ENCODE assay signal across 8 mouse cellular contexts in the genomic region with DNA sequence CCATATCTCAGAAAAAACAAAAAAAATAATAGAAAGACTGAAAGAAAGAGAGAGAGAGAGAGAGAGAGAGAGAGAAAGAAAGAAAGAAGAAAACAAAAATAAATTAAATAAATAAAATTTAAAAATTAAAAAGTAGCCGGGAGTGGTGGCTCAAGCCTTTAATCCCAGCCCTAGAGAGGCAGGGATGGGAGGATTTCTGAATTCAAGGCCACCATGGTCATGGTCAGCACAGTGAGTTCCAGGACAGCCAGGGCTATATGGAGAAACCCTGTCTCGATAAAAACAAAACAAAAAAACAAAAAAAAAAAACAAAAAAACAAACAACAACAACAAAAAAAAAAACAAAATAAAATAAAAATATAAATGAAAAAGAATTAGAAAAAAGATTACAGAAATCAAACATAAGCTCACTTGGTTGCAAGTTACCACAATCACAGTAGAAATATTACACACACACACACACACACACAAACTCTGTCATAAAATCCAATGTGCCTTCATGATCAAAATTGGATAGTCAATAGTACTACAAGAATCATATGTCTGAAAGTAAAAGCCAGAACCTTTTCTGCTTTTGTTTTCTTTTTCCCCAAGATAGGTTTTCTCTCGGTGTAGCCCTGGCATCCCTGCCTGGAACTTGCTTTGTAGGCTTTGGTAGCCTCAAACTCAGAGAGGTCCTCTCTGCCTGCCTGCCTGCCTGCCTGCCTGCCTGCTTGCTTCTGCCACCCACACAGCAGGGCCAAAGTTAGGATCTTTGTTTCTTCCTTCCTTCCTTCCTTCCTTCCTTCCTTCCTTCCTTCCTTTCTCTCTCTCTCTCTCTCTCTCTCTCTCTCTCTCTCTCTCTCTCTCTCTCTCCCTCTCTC.
A peak's percentile ranks its signal among the peaks of the same experiment; 100 is the strongest.
DNase-seq lines count a peak whose midpoint lies in the region; ATAC-seq lines count a peak whose summit lies in the region.
"Not testable (repeated sequence)": the region's sequence is repeated elsewhere in the genome, so short reads cannot be mapped to it uniquely, and the experiment has no call there.

No protein-coding gene starts in this region.

- ATAC-seq in forebrain, embryonic 13.5 days, result peak; percentile 87
- peak; percentile 95 for ATAC-seq in heart, embryonic 14.5 days (ENCODE audit: insufficient number of reproducible peaks, insufficient read depth, low FRiP score, low read depth)
- ATAC-seq in megakaryocyte-erythroid progenitor cell, adult 5-6 weeks (replicated peaks; ENCODE audit: low FRiP score, low TSS enrichment, poor library complexity, severe bottlenecking), result peak; percentile 99

- H3K9ac ChIP-seq in forebrain, embryonic 13.5 days; heart, embryonic 14.5 days (ENCODE audit: low read length): not testable (repeated sequence)

- DNase-seq in adrenal gland, postnatal 36 days, result peak; percentile 43 to 58
- DNase-seq in kidney, adult 9 months, result peak; percentile 38
- DNase-seq in left cerebral cortex, postnatal 4 days, result peak; percentile 38
- DNase-seq in right cerebral cortex, postnatal 36 days (ENCODE audit: low spot score in 2 of 2), result peak; percentile 21 to 28
- peak; percentile 20 to 42 for DNase-seq in urinary bladder, postnatal 36 days (ENCODE audit: low spot score in 2 of 2)

- 46% methylated on average over 3 of the region's 3 CpGs for WGBS in forebrain, embryonic 13.5 days
- WGBS in heart, embryonic 14.5 days, result 53% methylated on average over 1 of the region's 3 CpGs

- not testable (repeated sequence) for H3K4me2 ChIP-seq in forebrain, embryonic 13.5 days; heart, embryonic 14.5 days (ENCODE audit: low read length)

- not testable (repeated sequence) for H3K27me3 ChIP-seq in forebrain, embryonic 13.5 days; heart, embryonic 14.5 days (ENCODE audit: control insufficient read depth, insufficient read depth, low read length)

- H3K4me1 ChIP-seq in forebrain, embryonic 13.5 days; heart, embryonic 14.5 days (ENCODE audit: control insufficient read depth in 2 of 2, insufficient read depth in 2 of 2, low read length in 2 of 2): not testable (repeated sequence)

- H3K27ac ChIP-seq in forebrain, embryonic 13.5 days; heart, embryonic 14.5 days (replicated peaks in 1 of 2; ENCODE audit: control insufficient read depth in 1 of 2, insufficient read depth in 1 of 2, low read depth in 2 of 2, low read length in 2 of 2): not testable (repeated sequence)

- H3K36me3 ChIP-seq in forebrain, embryonic 13.5 days (ENCODE audit: poor library complexity, severe bottlenecking); heart, embryonic 14.5 days (ENCODE audit: control insufficient read depth, insufficient read depth, low read length): not testable (repeated sequence)

- intact Hi-C loops in left cerebral cortex, postnatal 4 days (cut with DNase I), result not testable (repeated sequence)

- H3K4me3 ChIP-seq in forebrain, embryonic 13.5 days; heart, embryonic 14.5 days (ENCODE audit: control insufficient read depth in 1 of 2, insufficient read depth in 1 of 2, low read depth in 1 of 2, low read length in 2 of 2): not testable (repeated sequence)

- H3K9me3 ChIP-seq in forebrain, embryonic 13.5 days (replicated peaks); heart, embryonic 14.5 days (ENCODE audit: control insufficient read depth, low read length): not testable (repeated sequence)
